Mouse (Mus musculus): ENCODE results near the gene Rnf44.

DNA sequence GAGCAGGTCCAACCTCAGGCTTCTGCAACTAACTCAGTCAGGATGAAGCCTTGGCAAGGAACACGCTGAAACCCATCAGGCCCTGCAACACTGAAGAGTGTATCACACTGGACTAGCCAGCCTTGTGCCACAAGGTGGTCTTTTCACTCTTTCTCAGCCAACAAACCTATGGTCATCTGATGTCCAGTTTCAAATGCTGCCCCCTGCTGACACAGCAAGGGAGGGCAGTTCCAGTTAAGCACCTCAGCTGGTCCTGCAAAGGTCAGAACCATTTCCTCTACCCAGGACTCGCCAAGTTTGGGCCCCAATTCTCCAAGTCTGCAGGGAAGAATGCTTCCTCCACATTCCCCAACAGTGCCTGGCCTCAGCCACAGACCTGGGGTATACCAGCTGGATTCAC lies 8.5 kb downstream of the Rnf44 start:
- TF ChIP-seq CTCF (conservative IDR thresholded peaks at IDR 0.05; ENCODE audit: low read length) (peak; percentile 57), POU5F1 (IDR thresholded peaks at IDR 0.05; ENCODE audit: borderline replicate concordance, low read length) (no peak), NANOG (IDR thresholded peaks at IDR 0.05; ENCODE audit: borderline replicate concordance, low read length) (no peak)

Measured in E14TG2a.4 (cell line).